Mouse (Mus musculus): ENCODE data around the gene Gpr3.

Gpr3 gene

GRCm38 (mm10) chr4:133198337-133199180 lies 13.8 kb downstream of the Gpr3 start:
- no peak for DNase-seq (ENCODE audit: low read depth, low spot score)

GRCm38 (mm10) chr4:133197801-133198286 lies 14.5 kb downstream of the Gpr3 start:
- no peak for DNase-seq (ENCODE audit: low read depth, low spot score)

- no peak for DNase-seq (ENCODE audit: low read depth, low spot score)
Measured at GRCm38 (mm10) chr4:133197355-133197754, 15.0 kb downstream of the Gpr3 start.

GRCm38 (mm10) chr4:133196852-133197251 lies 15.5 kb downstream of the Gpr3 start:
- no peak for DNase-seq (ENCODE audit: low read depth, low spot score)

GRCm38 (mm10) chr4:133196136-133196535 lies 16.2 kb downstream of the Gpr3 start:
- no peak for DNase-seq (ENCODE audit: low read depth, low spot score)

GRCm38 (mm10) chr4:133195014-133195413 lies 17.3 kb downstream of the Gpr3 start:
- no peak for DNase-seq (ENCODE audit: low read depth, low spot score)

GRCm38 (mm10) chr4:133194482-133194881 lies 17.9 kb downstream of the Gpr3 start:
- no peak for DNase-seq (ENCODE audit: low read depth, low spot score)

GRCm38 (mm10) chr4:133189396-133189795 lies 22.9 kb downstream of the Gpr3 start:
- DNase-seq (ENCODE audit: low read depth, low spot score) = no peak

GRCm38 (mm10) chr4:133186856-133187255 lies 25.5 kb downstream of the Gpr3 start:
- no peak for DNase-seq (ENCODE audit: low read depth, low spot score)

- no peak for DNase-seq (ENCODE audit: low read depth, low spot score)
Measured at GRCm38 (mm10) chr4:133185893-133186292, 26.4 kb downstream of the Gpr3 start.

- no peak for DNase-seq (ENCODE audit: low read depth, low spot score)
Measured at GRCm38 (mm10) chr4:133184898-133185665, 27.3 kb downstream of the Gpr3 start.

- DNase-seq (ENCODE audit: low read depth, low spot score) = no peak
Measured at GRCm38 (mm10) chr4:133184031-133184897, 28.1 kb downstream of the Gpr3 start.

- DNase-seq (ENCODE audit: low read depth, low spot score) = no peak
Measured at GRCm38 (mm10) chr4:133182439-133183033, 29.8 kb downstream of the Gpr3 start.

- no peak for DNase-seq (ENCODE audit: low read depth, low spot score)
Measured at GRCm38 (mm10) chr4:133179258-133179657, 33.1 kb downstream of the Gpr3 start.

- DNase-seq (ENCODE audit: low read depth, low spot score) = no peak
Measured at GRCm38 (mm10) chr4:133178305-133178704, 34.0 kb downstream of the Gpr3 start.

GRCm38 (mm10) chr4:133176761-133177403 lies 35.5 kb downstream of the Gpr3 start:
- no peak for DNase-seq (ENCODE audit: low read depth, low spot score)

- DNase-seq (ENCODE audit: low read depth, low spot score) = no peak
Measured at GRCm38 (mm10) chr4:133175998-133176760, 36.2 kb downstream of the Gpr3 start.

GRCm38 (mm10) chr4:133175274-133175673 lies 37.1 kb downstream of the Gpr3 start:
- no peak for DNase-seq (ENCODE audit: low read depth, low spot score)

- no peak for DNase-seq (ENCODE audit: low read depth, low spot score)
Measured at GRCm38 (mm10) chr4:133174361-133174760, 38.0 kb downstream of the Gpr3 start.

- no peak for DNase-seq (ENCODE audit: low read depth, low spot score)
Measured at GRCm38 (mm10) chr4:133172451-133172850, 39.9 kb downstream of the Gpr3 start.

Data from retina, postnatal 7 days (tissue).